Mouse (Mus musculus): ENCODE results near the gene Zar1. TPM values are rescaled to one million over a fixed set of nuclear protein-coding genes. Genes with fewer than 3 reads are reported as not detected.
"Not testable (repeated sequence)": the region's sequence is repeated elsewhere in the genome, so short reads cannot be mapped to it uniquely, and the experiment has no call there.

Gene Zar1
- polyA plus RNA-seq, 1 experiment from 2014 or later = 0.74 TPM

GRCm38 (mm10) chr5:72580088-72580969, 725 bp downstream of the Zar1 start:
- WGBS = 2% methylated on average over 41 of the region's 73 CpGs

GRCm38 (mm10) chr5:72579599-72579998, 1.5 kb downstream of the Zar1 start:
- peak; percentile 69 for ATAC-seq (ENCODE audit: low read depth)
- peak overlapping the region; percentile 72 for H3K4me2 ChIP-seq (ENCODE audit: low read depth, low read length)
- WGBS = 36% methylated on average over 10 of the region's 10 CpGs

More at GRCm38 (mm10) chr5:72580088-72580969, 725 bp downstream of the Zar1 start:
- not testable (repeated sequence) for H3K9me3 ChIP-seq (ENCODE audit: control insufficient read depth, low read length); H3K27me3 ChIP-seq (replicated peaks; ENCODE audit: control insufficient read depth, insufficient read depth, low read length); H3K27ac ChIP-seq (replicated peaks; ENCODE audit: low read depth, low read length); DNase-seq (ENCODE audit: low spot score); H3K4me1 ChIP-seq (ENCODE audit: control insufficient read depth, insufficient read depth, low read length); H3K36me3 ChIP-seq (ENCODE audit: control insufficient read depth, insufficient read depth, low read length)
- peak overlapping the region; percentile 52 for H3K9ac ChIP-seq (ENCODE audit: low read depth, low read length)
- H3K4me2 ChIP-seq (ENCODE audit: low read depth, low read length) = peak overlapping the region; percentile 72
- peak overlapping the region; percentile 43 for H3K4me3 ChIP-seq (ENCODE audit: low read depth, low read length)
- peak; percentile 74 for ATAC-seq (ENCODE audit: low read depth)

GRCm38 (mm10) chr5:72565621-72566020, 15.4 kb downstream of the Zar1 start:
- Histone ChIP-seq H3K4me2 (ENCODE audit: low read depth, low read length) (no peak overlapping the region), H3K4me1 (ENCODE audit: control insufficient read depth, insufficient read depth, low read length) (no peaks in the 10 kb centered on the region), H3K27me3 (replicated peaks; ENCODE audit: control insufficient read depth, insufficient read depth, low read length) (no peaks in the 10 kb centered on the region), H3K36me3 (ENCODE audit: control insufficient read depth, insufficient read depth, low read length) (no peaks in the 10 kb centered on the region), H3K4me3 (ENCODE audit: low read depth, low read length) (no peak overlapping the region), H3K27ac (replicated peaks; ENCODE audit: low read depth, low read length) (no peak overlapping the region), H3K9me3 (ENCODE audit: control insufficient read depth, low read length) (peaks cover 10% of the 10 kb centered on the region; the same call in 1 of the 2 replicates), H3K9ac (ENCODE audit: low read depth, low read length) (no peak overlapping the region)
- DNase-seq (ENCODE audit: low spot score) (no peak), ATAC-seq (ENCODE audit: low read depth) (no peak)
- 79% methylated on average over 5 of the region's 5 CpGs for WGBS

More at GRCm38 (mm10) chr5:72579599-72579998, 1.5 kb downstream of the Zar1 start:
- not testable (repeated sequence) for H3K9me3 ChIP-seq (ENCODE audit: control insufficient read depth, low read length); H3K27me3 ChIP-seq (replicated peaks; ENCODE audit: control insufficient read depth, insufficient read depth, low read length); H3K27ac ChIP-seq (replicated peaks; ENCODE audit: low read depth, low read length); H3K4me3 ChIP-seq (ENCODE audit: low read depth, low read length); H3K36me3 ChIP-seq (ENCODE audit: control insufficient read depth, insufficient read depth, low read length); H3K4me1 ChIP-seq (ENCODE audit: control insufficient read depth, insufficient read depth, low read length); H3K9ac ChIP-seq (ENCODE audit: low read depth, low read length)
- peak; percentile 65 for DNase-seq (ENCODE audit: low spot score)

GRCm38 (mm10) chr5:72563183-72563582, 17.9 kb downstream of the Zar1 start:
- H3K9ac ChIP-seq (ENCODE audit: low read depth, low read length); H3K4me2 ChIP-seq (ENCODE audit: low read depth, low read length); H3K27ac ChIP-seq (replicated peaks; ENCODE audit: low read depth, low read length); ATAC-seq (ENCODE audit: low read depth); DNase-seq (ENCODE audit: low spot score); H3K36me3 ChIP-seq (ENCODE audit: control insufficient read depth, insufficient read depth, low read length); H3K4me1 ChIP-seq (ENCODE audit: control insufficient read depth, insufficient read depth, low read length); H3K9me3 ChIP-seq (ENCODE audit: control insufficient read depth, low read length); H3K27me3 ChIP-seq (replicated peaks; ENCODE audit: control insufficient read depth, insufficient read depth, low read length); H3K4me3 ChIP-seq (ENCODE audit: low read depth, low read length): not testable (repeated sequence)
- WGBS = 86% methylated on average over 2 of the region's 2 CpGs

GRCm38 (mm10) chr5:72560976-72561628, 20.0 kb downstream of the Zar1 start:
- no peaks in the 10 kb centered on the region for H3K9me3 ChIP-seq (ENCODE audit: control insufficient read depth, low read length)
- H3K4me3 ChIP-seq (ENCODE audit: low read depth, low read length) = no peak overlapping the region
- no peak for DNase-seq (ENCODE audit: low spot score)
- no peaks in the 10 kb centered on the region for H3K27me3 ChIP-seq (replicated peaks; ENCODE audit: control insufficient read depth, insufficient read depth, low read length)
- no peak overlapping the region for H3K9ac ChIP-seq (ENCODE audit: low read depth, low read length)
- H3K4me2 ChIP-seq (ENCODE audit: low read depth, low read length) = no peak overlapping the region
- ATAC-seq (ENCODE audit: low read depth) = no peak
- 0 out of 2 replicates have a peak, but pooled peaks cover 6% of the 10 kb centered on the region for H3K4me1 ChIP-seq (ENCODE audit: control insufficient read depth, insufficient read depth, low read length)
- H3K36me3 ChIP-seq (ENCODE audit: control insufficient read depth, insufficient read depth, low read length) = 0 out of 2 replicates have a peak, but pooled peaks cover 3% of the 10 kb centered on the region
- 70% methylated on average over 3 of the region's 3 CpGs for WGBS
- H3K27ac ChIP-seq (replicated peaks; ENCODE audit: low read depth, low read length) = no peak overlapping the region

- whole genome bisulfite sequencing = under 1% methylated on average over 42 of the region's 42 CpGs
Observed at GRCm38 (mm10) chr5:72559544-72560049, 21.5 kb downstream of the Zar1 start, which contains the start of gene Nfxl1. Gene Nfxl1, minus strand, starts transcription at chr5:72559684.

GRCm38 (mm10) chr5:72558716-72559526, 22.1 kb downstream of the Zar1 start:
- Histone ChIP-seq H3K4me1 (ENCODE audit: control insufficient read depth, insufficient read depth, low read length) (0 out of 2 replicates have a peak, but pooled peaks cover 6% of the 10 kb centered on the region), H3K27me3 (replicated peaks; ENCODE audit: control insufficient read depth, insufficient read depth, low read length) (no peaks in the 10 kb centered on the region), H3K36me3 (ENCODE audit: control insufficient read depth, insufficient read depth, low read length) (peaks cover 15% of the 10 kb centered on the region), H3K4me2 (ENCODE audit: low read depth, low read length) (peak overlapping the region; percentile 69), H3K4me3 (ENCODE audit: low read depth, low read length) (peak overlapping the region; percentile 93), H3K27ac (replicated peaks; ENCODE audit: low read depth, low read length) (peak overlapping the region; percentile 58; the same call in 1 of the 2 replicates), H3K9me3 (ENCODE audit: control insufficient read depth, low read length) (no peaks in the 10 kb centered on the region), H3K9ac (ENCODE audit: low read depth, low read length) (peak overlapping the region; percentile 90)
- WGBS = under 1% methylated on average over 42 of the region's 57 CpGs
- ATAC-seq (ENCODE audit: low read depth) (peak; percentile 72), DNase-seq (ENCODE audit: low spot score) (peak; percentile 17)

More at GRCm38 (mm10) chr5:72559544-72560049, 21.5 kb downstream of the Zar1 start, which contains the start of gene Nfxl1:
- peak; percentile 99 for DNase-seq (ENCODE audit: low spot score)
- Histone ChIP-seq H3K9ac (ENCODE audit: low read depth, low read length) (peak within 1 kb of the TSS; percentile 90), H3K4me2 (ENCODE audit: low read depth, low read length) (peak within 1 kb of the TSS; percentile 69), H3K27ac (replicated peaks; ENCODE audit: low read depth, low read length) (peak within 1 kb of the TSS; percentile 58), H3K4me1 (ENCODE audit: control insufficient read depth, insufficient read depth, low read length) (0 out of 2 replicates have a peak, but pooled peaks cover 6% of the 10 kb centered on the region), H3K27me3 (replicated peaks; ENCODE audit: control insufficient read depth, insufficient read depth, low read length) (no peaks in the 10 kb centered on the region), H3K36me3 (ENCODE audit: control insufficient read depth, insufficient read depth, low read length) (peaks cover 11% of the 10 kb centered on the region), H3K4me3 (ENCODE audit: low read depth, low read length) (peak within 1 kb of the TSS; percentile 93), H3K9me3 (ENCODE audit: control insufficient read depth, low read length) (no peaks in the 10 kb centered on the region)
- ATAC-seq (ENCODE audit: low read depth) = peak; percentile 96

GRCm38 (mm10) chr5:72556245-72556644, 24.8 kb downstream of the Zar1 start:
- Histone ChIP-seq H3K36me3 (ENCODE audit: control insufficient read depth, insufficient read depth, low read length) (peaks cover 29% of the 10 kb centered on the region), H3K4me3 (ENCODE audit: low read depth, low read length) (no peak overlapping the region), H3K4me1 (ENCODE audit: control insufficient read depth, insufficient read depth, low read length) (0 out of 2 replicates have a peak, but pooled peaks cover 6% of the 10 kb centered on the region), H3K27ac (replicated peaks; ENCODE audit: low read depth, low read length) (no peak overlapping the region), H3K4me2 (ENCODE audit: low read depth, low read length) (no peak overlapping the region), H3K9me3 (ENCODE audit: control insufficient read depth, low read length) (no peaks in the 10 kb centered on the region), H3K27me3 (replicated peaks; ENCODE audit: control insufficient read depth, insufficient read depth, low read length) (no peaks in the 10 kb centered on the region), H3K9ac (ENCODE audit: low read depth, low read length) (no peak overlapping the region)
- 71% methylated on average over 3 of the region's 3 CpGs for WGBS
- DNase-seq (ENCODE audit: low spot score) (no peak), ATAC-seq (ENCODE audit: low read depth) (no peak)
